Mouse (Mus musculus): ENCODE measurements at regions not wholly inside any gene's neighbourhood (a gene's known extent, or its start where the extent isn't known, plus 50 kb on each side); places are given as distances from the start of the nearest gene placed in this dataset.
A peak's percentile ranks its signal among the peaks of the same experiment; 100 is the strongest.

- DNase-seq (ENCODE audit: low spot score) = peak; percentile 38
Measured at GRCm38 (mm10) chr4:135034406-135034805, 86.0 kb upstream of the Runx3 start.

GRCm38 (mm10) chr4:135036764-135037163 lies 83.7 kb upstream of the Runx3 start:
- DNase-seq (ENCODE audit: low spot score) = no peak

- no peak for DNase-seq (ENCODE audit: low spot score)
Measured at GRCm38 (mm10) chr4:135039234-135039633, 81.2 kb upstream of the Runx3 start.

GRCm38 (mm10) chr4:135041921-135042320 lies 78.5 kb upstream of the Runx3 start:
- DNase-seq (ENCODE audit: low spot score) = no peak

- no peak for DNase-seq (ENCODE audit: low spot score)
Measured at GRCm38 (mm10) chr4:135042501-135042900, 78.0 kb upstream of the Runx3 start.

GRCm38 (mm10) chr4:135045054-135045453 lies 75.4 kb upstream of the Runx3 start:
- no peak for DNase-seq (ENCODE audit: low spot score)

GRCm38 (mm10) chr4:135046619-135047018 lies 73.8 kb upstream of the Runx3 start:
- no peak for DNase-seq (ENCODE audit: low spot score)

- DNase-seq (ENCODE audit: low spot score) = no peak
Measured at GRCm38 (mm10) chr4:135047251-135047650, 73.2 kb upstream of the Runx3 start.

- peak; percentile 50 for DNase-seq (ENCODE audit: low spot score)
Measured at GRCm38 (mm10) chr4:135047771-135048170, 72.7 kb upstream of the Runx3 start.

GRCm38 (mm10) chr4:135049924-135050323 lies 70.5 kb upstream of the Runx3 start:
- no peak for DNase-seq (ENCODE audit: low spot score)

- no peak for DNase-seq (ENCODE audit: low spot score)
Measured at GRCm38 (mm10) chr4:135051466-135051865, 69.0 kb upstream of the Runx3 start.

GRCm38 (mm10) chr4:135053585-135053984 lies 66.9 kb upstream of the Runx3 start:
- no peak for DNase-seq (ENCODE audit: low spot score)

GRCm38 (mm10) chr4:135054353-135054752 lies 66.1 kb upstream of the Runx3 start:
- DNase-seq (ENCODE audit: low spot score) = no peak

GRCm38 (mm10) chr4:135056371-135056770 lies 64.1 kb upstream of the Runx3 start:
- DNase-seq (ENCODE audit: low spot score) = no peak

GRCm38 (mm10) chr4:135057286-135057685 lies 63.2 kb upstream of the Runx3 start:
- no peak for DNase-seq (ENCODE audit: low spot score)

GRCm38 (mm10) chr4:135058895-135059294 lies 61.6 kb upstream of the Runx3 start:
- no peak for DNase-seq (ENCODE audit: low spot score)

GRCm38 (mm10) chr4:135061030-135061743 lies 59.3 kb upstream of the Runx3 start:
- no peak for DNase-seq (ENCODE audit: low spot score)

- peak; percentile 88 for DNase-seq (ENCODE audit: low spot score)
Measured at GRCm38 (mm10) chr4:135066766-135067479, 53.5 kb upstream of the Runx3 start.

GRCm38 (mm10) chr4:135067805-135068204 lies 52.6 kb upstream of the Runx3 start:
- DNase-seq (ENCODE audit: low spot score) = no peak

GRCm38 (mm10) chr4:135069818-135070217 lies 50.6 kb upstream of the Runx3 start:
- peak; percentile 19 for DNase-seq (ENCODE audit: low spot score)
